Mouse (Mus musculus): ENCODE results near the gene Tmem63a.
"Not testable (repeated sequence)": the region's sequence is repeated elsewhere in the genome, so short reads cannot be mapped to it uniquely, and the experiment has no call there.

Tmem63a gene

DNA sequence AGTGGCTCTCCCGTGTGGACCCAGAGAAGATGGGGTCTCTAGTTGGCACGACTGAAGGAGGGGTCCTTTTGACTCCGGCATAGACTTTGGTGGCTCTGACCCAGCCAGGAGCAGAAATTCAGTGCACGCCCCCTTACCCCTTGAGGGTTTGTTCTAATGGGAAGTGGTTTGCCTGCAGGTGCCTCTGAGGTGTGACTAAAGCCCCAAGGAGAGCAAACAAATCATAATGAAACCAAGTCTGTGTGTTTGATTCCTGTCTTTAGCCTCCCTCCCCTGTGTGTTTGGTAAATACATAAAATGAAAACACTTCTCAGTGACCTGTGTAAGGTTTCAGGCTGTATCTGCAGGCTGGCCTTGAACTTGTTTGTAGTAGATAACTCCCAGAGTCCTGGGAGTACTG lies 15.9 kb upstream of the Tmem63a start:
- no peak for DNase-seq (ENCODE audit: low read depth)

- DNase-seq (ENCODE audit: low read depth): no peak
Measured at GRCm38 (mm10) chr1:180929599-180929998, 12.5 kb upstream of the Tmem63a start.

GRCm38 (mm10) chr1:180931106-180931505 lies 11.0 kb upstream of the Tmem63a start:
- peak; percentile 89 for DNase-seq (ENCODE audit: low read depth)

DNA sequence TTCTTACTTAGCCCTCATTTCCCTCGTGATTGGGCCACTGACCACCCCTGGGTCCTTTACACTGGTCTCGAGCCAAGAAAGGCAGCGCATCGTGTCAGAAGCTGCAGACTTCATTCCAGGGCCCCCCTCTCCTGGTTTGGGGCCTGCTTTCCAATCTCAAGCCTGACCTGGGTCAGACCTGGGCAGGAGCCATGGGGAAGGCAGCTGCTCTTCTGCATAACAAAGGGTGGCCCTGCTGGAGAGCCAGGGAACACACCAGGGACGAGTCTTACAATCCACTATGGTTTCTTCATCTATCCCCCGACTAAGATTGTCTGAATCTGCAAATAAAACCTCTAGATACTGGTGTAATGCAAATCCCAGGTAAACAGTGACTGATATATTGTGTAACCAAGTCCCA lies 8.5 kb upstream of the Tmem63a start:
- DNase-seq (ENCODE audit: low read depth): no peak

DNA sequence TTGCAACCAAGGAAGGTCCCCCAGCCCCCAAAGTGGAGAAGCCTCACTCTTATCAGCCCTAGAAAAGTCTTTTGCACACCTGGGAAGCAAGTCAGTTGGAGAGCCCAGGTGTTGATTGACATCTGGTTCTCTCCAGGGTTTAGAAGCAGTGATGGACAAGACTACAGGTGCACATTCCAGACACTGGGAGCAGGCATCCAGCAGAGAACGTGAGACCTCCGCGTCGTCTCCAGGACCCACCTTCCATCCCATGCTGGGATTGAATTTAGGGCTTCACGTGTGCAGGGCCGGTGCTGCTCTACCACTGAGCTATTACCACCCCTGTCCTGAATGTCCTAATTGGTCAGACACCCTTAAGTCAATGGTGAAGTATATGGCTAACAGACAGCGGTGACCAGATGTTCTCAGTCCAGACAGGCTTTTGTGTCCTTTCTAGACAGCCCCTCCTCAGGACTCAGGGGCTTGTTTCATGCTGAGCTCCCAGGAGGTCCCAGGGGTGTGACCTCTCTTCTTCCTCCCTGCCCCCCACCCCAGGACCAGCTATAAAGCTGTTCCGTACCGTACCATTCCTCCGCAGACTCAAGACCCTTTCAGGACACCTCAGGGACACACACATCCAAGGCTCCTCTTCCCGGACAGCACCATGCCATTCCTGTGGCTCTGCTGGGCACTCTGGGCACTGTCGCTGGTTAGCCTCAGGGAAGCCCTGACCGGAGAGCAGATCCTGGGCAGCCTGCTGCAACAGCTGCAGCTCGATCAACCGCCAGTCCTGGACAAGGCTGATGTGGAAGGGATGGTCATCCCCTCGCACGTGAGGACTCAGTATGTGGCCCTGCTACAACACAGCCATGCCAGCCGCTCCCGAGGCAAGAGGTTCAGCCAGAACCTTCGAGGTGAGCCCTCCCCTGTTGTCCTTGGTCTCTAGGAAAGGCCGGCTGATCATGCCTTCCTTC lies 7.4 kb upstream of the Tmem63a start, which contains the start of gene Lefty1:
TSS of gene Lefty1 (plus strand) at position 556 of the 953 bp plus-strand sequence.
- DNase-seq (ENCODE audit: low read depth): no peak

GRCm38 (mm10) chr1:180936610-180937398 lies 5.3 kb upstream of the Tmem63a start:
- not testable (repeated sequence) for DNase-seq (ENCODE audit: low read depth)

- not testable (repeated sequence) for DNase-seq (ENCODE audit: low read depth)
Measured at GRCm38 (mm10) chr1:180937631-180938030, 4.5 kb upstream of the Tmem63a start.

DNA sequence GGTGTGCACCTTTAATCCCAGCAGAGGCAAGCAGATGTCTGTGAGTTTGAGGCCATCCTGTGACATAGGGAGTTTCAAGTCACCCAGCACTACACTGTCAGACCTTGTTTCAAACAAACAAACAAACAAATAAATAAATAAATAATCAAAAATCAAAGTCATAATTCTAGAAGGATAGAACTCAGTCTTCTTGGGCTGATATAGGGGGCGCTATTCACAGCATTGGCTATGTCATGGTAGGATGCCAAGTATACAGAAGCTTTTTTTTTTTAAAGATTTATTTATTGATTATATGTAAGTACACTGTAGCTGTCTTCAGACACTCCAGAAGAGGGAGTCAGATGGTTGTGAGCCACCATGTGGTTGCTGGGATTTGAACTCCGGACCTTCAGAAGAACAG lies 3.4 kb upstream of the Tmem63a start:
- DNase-seq (ENCODE audit: low read depth): not testable (repeated sequence)

DNA sequence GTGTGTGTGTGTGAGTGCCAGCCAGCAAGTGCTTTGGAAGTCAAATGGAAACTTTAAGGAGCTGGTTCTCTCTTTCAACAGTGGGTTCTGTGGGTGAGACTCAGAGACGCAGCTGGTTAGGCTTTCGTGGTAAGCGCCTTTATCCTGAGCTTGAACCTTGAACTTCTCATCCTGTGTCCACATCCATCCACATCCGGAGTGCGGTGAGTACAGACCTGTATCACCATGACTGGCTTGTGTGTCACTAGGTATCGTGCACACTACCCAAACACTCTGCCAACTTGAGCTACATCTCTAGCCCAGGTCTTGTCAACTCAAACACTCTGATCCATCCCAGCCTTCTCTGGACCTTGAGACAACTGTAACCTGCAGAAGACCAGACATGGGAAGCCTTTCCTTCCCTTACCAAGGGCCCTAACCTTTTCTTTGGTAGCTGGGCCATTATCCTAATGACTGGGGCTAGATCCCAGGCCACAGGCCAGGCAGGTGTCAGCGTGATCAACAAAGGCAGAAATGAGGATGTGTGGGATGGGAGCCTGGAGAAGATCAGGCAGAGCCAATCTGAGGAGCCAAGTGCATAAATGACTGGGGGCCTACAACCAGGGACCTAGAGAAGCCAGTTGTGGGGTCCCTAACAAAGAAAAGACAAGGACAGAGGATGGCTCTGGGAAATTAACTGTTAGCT lies 1.2 kb upstream of the Tmem63a start:
- DNase-seq (ENCODE audit: low read depth): no peak

- DNase-seq (ENCODE audit: low read depth): no peak
Measured at GRCm38 (mm10) chr1:180941726-180942125, 418 bp upstream of the Tmem63a start.

- peak; percentile 68 for DNase-seq (ENCODE audit: low read depth)
Measured at GRCm38 (mm10) chr1:180943032-180943644, 994 bp downstream of the Tmem63a start.

GRCm38 (mm10) chr1:180943896-180944295 lies 1.8 kb downstream of the Tmem63a start:
- DNase-seq (ENCODE audit: low read depth): peak; percentile 61

DNA sequence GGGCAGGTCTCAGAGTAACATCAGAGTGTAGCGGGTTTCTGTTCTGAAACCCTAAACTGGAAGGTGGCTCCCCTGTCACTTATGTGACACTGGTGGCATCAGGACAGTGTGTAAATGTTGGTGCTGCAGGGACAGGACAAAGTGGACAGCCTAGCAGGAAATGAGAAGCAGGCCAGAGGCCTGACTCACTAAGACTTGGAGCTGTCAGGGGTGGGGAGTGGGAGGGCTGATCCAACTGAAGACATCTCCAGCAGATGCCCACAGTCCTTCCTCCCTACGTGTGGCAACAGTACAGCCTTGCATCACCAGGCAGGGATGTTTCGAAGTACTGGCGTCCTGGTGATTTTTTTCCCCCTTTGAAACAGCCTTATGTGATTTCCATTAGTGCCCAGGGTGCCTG lies 2.4 kb downstream of the Tmem63a start:
- peak; percentile 83 for DNase-seq (ENCODE audit: low read depth)

DNA sequence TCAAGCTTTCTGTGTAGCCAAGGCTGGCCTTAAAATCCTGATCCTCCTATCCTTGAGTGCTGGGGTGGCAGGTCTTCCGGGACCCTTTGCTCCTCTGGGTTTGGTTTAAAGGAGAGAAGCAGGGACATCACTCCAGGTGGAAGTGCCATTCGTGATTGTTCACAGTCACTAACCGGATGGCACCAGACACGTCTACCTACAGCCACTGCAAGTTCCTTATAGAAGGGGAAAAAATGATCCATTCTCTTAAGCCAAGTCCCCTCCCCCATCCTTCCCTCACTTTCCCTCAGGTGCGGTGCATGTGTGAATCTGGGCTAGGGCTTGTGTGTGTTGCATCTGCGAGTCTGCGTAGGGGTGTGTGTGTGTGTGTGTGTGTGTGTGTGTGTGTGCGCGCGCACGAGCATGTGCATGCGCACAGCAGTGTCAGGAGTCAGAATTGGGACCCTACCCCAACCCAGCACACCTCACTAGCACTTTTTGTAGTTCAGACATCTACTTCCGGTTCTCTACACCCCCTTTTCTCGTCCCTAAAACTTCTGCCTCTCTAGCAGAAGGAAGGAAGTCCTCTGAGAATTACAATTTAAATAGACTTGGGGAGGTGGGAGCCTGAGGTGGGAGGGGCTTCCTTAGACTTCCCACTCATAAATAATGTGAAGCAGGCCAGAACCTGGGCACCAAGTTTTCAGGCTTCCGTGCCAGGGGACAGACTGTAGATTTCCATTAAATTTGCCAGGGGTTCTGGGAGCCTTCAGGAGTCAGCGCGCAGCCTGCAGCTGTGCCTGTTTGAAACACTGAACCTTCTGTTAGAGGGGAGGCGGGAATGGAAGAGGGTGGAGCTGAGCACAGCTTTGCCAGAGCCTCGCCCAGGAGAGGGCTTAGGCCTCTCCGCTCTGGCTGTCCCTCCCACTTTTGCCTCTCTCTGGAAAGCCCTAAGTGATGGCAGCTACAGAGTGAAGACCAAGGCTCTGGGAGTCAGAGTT lies 3.1 kb downstream of the Tmem63a start:
- peak; percentile 91 for DNase-seq (ENCODE audit: low read depth)

- DNase-seq (ENCODE audit: low read depth): no peak
Measured at GRCm38 (mm10) chr1:180946448-180946847, 4.3 kb downstream of the Tmem63a start.

GRCm38 (mm10) chr1:180952085-180952746 lies 10.1 kb downstream of the Tmem63a start:
- no peak for DNase-seq (ENCODE audit: low read depth)

DNA sequence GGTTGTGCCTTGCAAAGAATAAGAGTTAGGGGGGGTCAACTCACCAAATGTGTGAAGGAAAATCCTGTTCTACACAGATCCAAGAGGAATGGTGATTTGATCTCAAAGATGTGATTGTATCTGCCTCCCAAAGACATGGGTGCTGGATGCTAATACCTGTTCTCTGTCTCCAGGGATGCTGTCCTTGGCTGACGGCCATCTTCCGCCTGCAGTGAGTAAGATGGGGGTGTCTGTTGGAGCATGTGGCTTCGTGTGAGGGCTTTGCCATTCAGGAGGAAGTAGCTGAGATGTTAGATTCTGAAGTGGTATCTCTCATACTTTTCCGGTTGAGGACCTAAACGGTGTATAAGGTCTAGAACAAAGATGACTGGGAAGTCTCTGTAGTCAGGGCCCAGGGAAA lies 10.7 kb downstream of the Tmem63a start:
- no peak for DNase-seq (ENCODE audit: low read depth)

DNA sequence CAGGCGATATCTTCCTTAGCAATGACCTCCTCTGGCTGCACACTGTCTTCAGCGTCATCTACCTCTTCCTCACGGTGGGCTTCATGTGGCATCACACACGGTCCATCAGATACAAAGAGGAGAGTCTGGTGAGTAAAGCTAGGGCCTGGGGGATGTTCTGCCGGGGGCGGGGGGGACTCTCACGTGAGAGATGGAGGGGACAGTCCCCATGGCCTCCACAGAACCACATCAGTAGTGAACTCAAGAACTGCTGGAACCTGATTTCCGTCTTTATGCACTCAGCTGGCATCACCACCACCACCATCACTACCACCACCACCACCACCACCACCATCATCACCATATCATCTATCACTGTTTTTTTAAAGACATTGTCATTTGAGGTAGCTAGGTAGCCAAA lies 14.3 kb downstream of the Tmem63a start:
- DNase-seq (ENCODE audit: low read depth): no peak

DNA sequence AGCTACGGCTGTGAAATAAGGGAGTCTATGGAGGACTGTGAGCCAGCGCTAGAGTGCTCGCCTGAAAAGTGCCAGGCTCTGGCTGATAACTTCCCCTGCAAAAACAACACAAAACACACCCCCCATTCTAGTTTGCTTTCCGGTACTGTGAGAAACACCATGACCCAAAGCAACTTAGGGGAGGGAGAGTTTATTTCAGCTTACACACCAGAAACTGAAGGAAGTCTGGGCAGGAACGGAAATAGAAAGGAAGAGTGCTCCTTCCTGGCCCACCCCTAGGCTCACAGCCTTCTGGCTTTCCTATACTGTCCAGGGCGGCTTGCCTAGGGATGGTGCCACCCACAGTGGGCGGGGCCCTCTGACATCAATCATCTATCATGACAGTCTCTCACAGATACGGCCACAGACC lies 14.8 kb downstream of the Tmem63a start:
- DNase-seq (ENCODE audit: low read depth): no peak

DNA sequence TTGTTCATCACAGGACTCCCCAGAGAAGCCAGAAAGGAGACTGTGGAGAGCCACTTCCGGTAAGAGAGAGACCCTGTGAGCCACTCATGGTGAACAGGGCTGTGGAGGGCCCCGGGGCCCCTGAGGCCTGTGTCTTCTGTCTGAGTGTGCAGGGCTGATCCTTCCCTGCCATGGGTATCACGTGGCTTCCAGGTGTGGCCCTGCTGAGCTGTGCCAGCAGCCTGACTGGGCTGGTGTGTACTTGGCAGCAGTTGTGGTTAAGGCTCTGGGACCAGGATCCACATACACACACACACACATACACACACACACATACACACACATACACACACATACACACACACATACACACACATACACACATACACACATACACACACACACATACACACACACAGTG lies 15.8 kb downstream of the Tmem63a start:
- DNase-seq (ENCODE audit: low read depth): no peak
